Mouse (Mus musculus): ENCODE measurements at regions not wholly inside any gene's neighbourhood (a gene's known extent, or its start where the extent isn't known, plus 50 kb on each side); places are given as distances from the start of the nearest gene placed in this dataset.

DNA sequence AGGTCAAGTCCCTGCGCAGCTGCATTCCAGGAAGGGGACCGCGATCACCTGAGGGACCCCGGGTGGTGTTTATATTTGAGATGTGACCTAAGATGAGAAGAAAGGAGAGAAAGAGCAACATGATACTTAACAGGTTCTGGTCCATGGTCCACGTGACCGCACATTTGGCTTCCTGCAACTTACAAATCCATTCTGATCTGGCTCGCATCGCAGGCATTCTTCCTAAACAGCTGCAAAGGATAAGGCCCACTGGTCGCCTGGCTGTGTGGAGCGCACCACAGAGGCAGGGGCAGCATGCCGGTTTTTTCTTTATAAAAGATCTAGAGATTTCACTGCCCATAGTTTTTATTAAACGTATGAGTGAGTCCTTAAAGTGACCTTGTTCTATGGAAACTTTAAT is 261.6 kb downstream of the Mtx2 start:
- Histone ChIP-seq H3K27ac (no peak overlapping the region), H3K9me3 (no peaks in the 10 kb centered on the region), H3K4me1 (replicated peaks) (peaks cover 12% of the 10 kb centered on the region; the same call in 1 of the 2 replicates), H3K4me3 (no peak overlapping the region), H3K36me3 (no peaks in the 10 kb centered on the region), H3K27me3 (ENCODE audit: insufficient read depth, poor library complexity, severe bottlenecking) (no peaks in the 10 kb centered on the region)
- DNase-seq (ENCODE audit: low spot score), result no peak
- 71% methylated on average over 12 of the region's 12 CpGs for WGBS

DNA sequence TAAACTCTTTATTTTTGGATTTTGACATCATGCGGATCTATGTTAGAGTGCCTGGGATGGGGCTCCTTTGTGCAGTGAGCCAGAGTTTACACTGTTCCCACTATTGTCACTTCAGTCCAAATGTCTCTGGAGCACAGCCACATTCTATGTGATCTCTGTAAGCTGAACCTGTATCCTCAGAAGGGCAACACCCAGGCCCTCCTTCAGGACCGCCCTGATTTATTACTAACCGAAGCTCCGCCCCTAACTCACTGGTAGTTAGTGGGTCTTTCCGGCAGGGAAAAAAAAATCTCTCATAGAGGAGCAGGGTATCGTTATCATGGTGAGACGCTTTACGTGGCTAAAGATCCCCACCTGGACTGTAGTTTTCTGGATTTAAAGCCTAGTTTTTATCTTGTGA is 263.6 kb downstream of the Mtx2 start:
- 75% methylated on average over 8 of the region's 8 CpGs for WGBS
- Histone ChIP-seq H3K27ac (no peak overlapping the region), H3K36me3 (no peaks in the 10 kb centered on the region), H3K9me3 (no peaks in the 10 kb centered on the region), H3K27me3 (ENCODE audit: insufficient read depth, poor library complexity, severe bottlenecking) (no peaks in the 10 kb centered on the region), H3K4me3 (no peak overlapping the region), H3K4me1 (replicated peaks) (peaks cover 12% of the 10 kb centered on the region; the same call in 1 of the 2 replicates)
- DNase-seq (ENCODE audit: low spot score), result no peak

GRCm38 (mm10) chr2:75089616-75090015 is 264.0 kb downstream of the Mtx2 start:
- Histone ChIP-seq H3K27ac (no peak overlapping the region), H3K9me3 (no peaks in the 10 kb centered on the region), H3K4me1 (replicated peaks) (peaks cover 12% of the 10 kb centered on the region; the same call in 1 of the 2 replicates), H3K27me3 (ENCODE audit: insufficient read depth, poor library complexity, severe bottlenecking) (no peaks in the 10 kb centered on the region), H3K4me3 (no peak overlapping the region), H3K36me3 (no peaks in the 10 kb centered on the region)
- WGBS, result 32% methylated on average over 6 of the region's 6 CpGs
- no peak for DNase-seq (ENCODE audit: low spot score)

- Histone ChIP-seq H3K4me1 (replicated peaks) (peaks cover 12% of the 10 kb centered on the region; the same call in 1 of the 2 replicates), H3K9me3 (no peaks in the 10 kb centered on the region), H3K27ac (no peak overlapping the region), H3K27me3 (ENCODE audit: insufficient read depth, poor library complexity, severe bottlenecking) (no peaks in the 10 kb centered on the region), H3K36me3 (no peaks in the 10 kb centered on the region), H3K4me3 (no peak overlapping the region)
- 88% methylated on average over 16 of the region's 16 CpGs for WGBS
- no peak for DNase-seq (ENCODE audit: low spot score)
Observed at GRCm38 (mm10) chr2:75090439-75090838, 264.8 kb downstream of the Mtx2 start.

- 51% methylated on average over 11 of the region's 11 CpGs for WGBS
- no peak overlapping the region for H3K27ac ChIP-seq
- no peak for DNase-seq (ENCODE audit: low spot score)
Observed at GRCm38 (mm10) chr2:75101501-75101900, 275.9 kb downstream of the Mtx2 start.

DNA sequence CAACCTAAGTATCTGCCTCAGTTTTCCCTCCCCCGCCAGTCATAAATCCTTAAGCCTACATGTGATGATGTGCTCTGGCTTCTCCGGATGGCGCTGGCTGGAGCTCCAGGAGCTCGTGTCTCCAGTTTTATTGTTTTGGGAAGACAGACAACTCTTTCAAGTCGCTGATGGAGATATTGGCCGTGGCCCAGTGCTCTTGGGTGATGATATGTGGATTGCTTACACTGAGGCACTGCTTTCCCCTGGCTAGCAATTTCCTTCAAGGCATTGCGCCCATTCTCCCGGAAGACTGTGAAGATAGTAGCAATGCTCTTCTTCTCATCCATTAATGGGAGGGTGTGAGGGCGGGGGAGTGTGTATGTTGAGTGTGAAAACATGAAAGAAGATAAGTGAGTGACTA is 287.1 kb downstream of the Mtx2 start:
- H3K4me1 ChIP-seq (replicated peaks), result no peaks in the 10 kb centered on the region
- H3K27me3 ChIP-seq (ENCODE audit: insufficient read depth, poor library complexity, severe bottlenecking), result no peaks in the 10 kb centered on the region
- no peaks in the 10 kb centered on the region for H3K36me3 ChIP-seq
- H3K4me3 ChIP-seq, result no peak overlapping the region
- no peak for DNase-seq (ENCODE audit: low spot score)
- 91% methylated on average over 9 of the region's 9 CpGs for WGBS
- no peaks in the 10 kb centered on the region for H3K9me3 ChIP-seq
- no peak overlapping the region for H3K27ac ChIP-seq

More at GRCm38 (mm10) chr2:75101501-75101900, 275.9 kb downstream of the Mtx2 start:
- Histone ChIP-seq H3K4me1 (replicated peaks) (no peaks in the 10 kb centered on the region), H3K4me3 (no peak overlapping the region), H3K27me3 (ENCODE audit: insufficient read depth, poor library complexity, severe bottlenecking) (no peaks in the 10 kb centered on the region), H3K36me3 (no peaks in the 10 kb centered on the region), H3K9me3 (no peaks in the 10 kb centered on the region)

GRCm38 (mm10) chr2:75114375-75114774 is 288.8 kb downstream of the Mtx2 start:
- no peaks in the 10 kb centered on the region for H3K9me3 ChIP-seq
- no peaks in the 10 kb centered on the region for H3K4me1 ChIP-seq (replicated peaks)
- DNase-seq (ENCODE audit: low spot score), result no peak
- no peaks in the 10 kb centered on the region for H3K36me3 ChIP-seq
- no peaks in the 10 kb centered on the region for H3K27me3 ChIP-seq (ENCODE audit: insufficient read depth, poor library complexity, severe bottlenecking)
- H3K27ac ChIP-seq, result no peak overlapping the region
- 70% methylated on average over 6 of the region's 6 CpGs for WGBS
- no peak overlapping the region for H3K4me3 ChIP-seq

DNA sequence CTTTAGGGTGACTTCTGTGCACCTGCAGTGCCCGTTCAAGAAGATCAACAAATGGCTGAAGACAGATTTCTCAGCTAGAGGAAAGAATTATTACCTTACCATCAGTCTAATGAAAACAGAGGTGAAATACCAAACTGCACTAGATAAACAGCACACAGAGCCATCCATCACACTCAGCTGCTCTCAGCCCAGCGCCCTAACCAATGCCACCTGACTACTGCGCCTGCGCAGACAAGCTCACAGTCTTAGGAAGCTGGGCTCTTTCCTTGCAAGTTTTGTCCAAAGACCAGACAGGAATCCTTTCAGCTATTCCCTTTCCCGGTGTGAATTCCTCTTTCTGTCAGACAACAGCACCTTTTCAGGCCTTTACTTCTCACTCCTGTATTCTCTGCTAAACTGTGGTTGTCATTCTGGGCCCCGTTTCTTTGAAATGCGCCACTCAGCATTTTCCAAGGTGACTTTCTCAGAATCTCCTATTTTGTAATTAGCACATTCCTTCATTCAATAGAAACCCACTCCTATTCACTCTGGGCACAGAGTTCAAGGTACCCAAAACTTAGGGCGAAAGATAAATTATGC is 292.8 kb downstream of the Mtx2 start:
- Histone ChIP-seq H3K4me3 (no peak overlapping the region), H3K9me3 (no peaks in the 10 kb centered on the region), H3K4me1 (replicated peaks) (no peaks in the 10 kb centered on the region), H3K27me3 (ENCODE audit: insufficient read depth, poor library complexity, severe bottlenecking) (no peaks in the 10 kb centered on the region), H3K27ac (no peak overlapping the region), H3K36me3 (no peaks in the 10 kb centered on the region)
- no peak for DNase-seq (ENCODE audit: low spot score)
- 86% methylated on average over 8 of the region's 8 CpGs for WGBS

GRCm38 (mm10) chr2:75119599-75119998 is 294.0 kb downstream of the Mtx2 start:
- 95% methylated on average over 9 of the region's 9 CpGs for WGBS
- Histone ChIP-seq H3K36me3 (no peaks in the 10 kb centered on the region), H3K4me1 (replicated peaks) (no peaks in the 10 kb centered on the region), H3K9me3 (no peaks in the 10 kb centered on the region), H3K27me3 (ENCODE audit: insufficient read depth, poor library complexity, severe bottlenecking) (no peaks in the 10 kb centered on the region), H3K27ac (no peak overlapping the region), H3K4me3 (no peak overlapping the region)
- no peak for DNase-seq (ENCODE audit: low spot score)

- Histone ChIP-seq H3K36me3 (no peaks in the 10 kb centered on the region), H3K27ac (no peak overlapping the region), H3K4me3 (no peak overlapping the region), H3K27me3 (ENCODE audit: insufficient read depth, poor library complexity, severe bottlenecking) (peaks cover 72% of the 10 kb centered on the region), H3K9me3 (no peaks in the 10 kb centered on the region), H3K4me1 (replicated peaks) (peaks cover 11% of the 10 kb centered on the region)
- no peak for DNase-seq (ENCODE audit: low spot score)
- 84% methylated on average over 10 of the region's 10 CpGs for WGBS
Observed at GRCm38 (mm10) chr2:75133298-75134080, 307.9 kb downstream of the Mtx2 start.

DNA sequence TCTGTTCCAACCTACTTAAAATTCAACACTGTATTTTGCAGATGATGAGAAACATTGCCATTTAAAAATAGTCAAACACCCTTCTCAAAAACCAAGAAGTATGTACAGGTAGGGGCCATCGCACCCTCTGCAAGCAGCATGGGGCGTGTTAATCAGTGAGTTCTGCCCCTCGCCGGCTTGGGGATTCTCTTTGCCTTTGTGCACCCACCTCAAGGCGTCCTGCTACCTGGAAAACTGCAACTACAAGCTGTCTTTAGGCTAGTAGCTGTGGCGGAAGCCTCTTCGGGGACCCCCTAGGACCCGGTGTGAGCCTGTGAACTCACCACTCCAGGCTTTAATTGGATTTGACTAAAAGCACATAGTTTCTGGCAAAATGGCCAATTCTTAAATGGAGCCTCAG is 311.0 kb downstream of the Mtx2 start:
- no peak overlapping the region for H3K27ac ChIP-seq
- no peaks in the 10 kb centered on the region for H3K36me3 ChIP-seq
- no peak for DNase-seq (ENCODE audit: low spot score)
- no peaks in the 10 kb centered on the region for H3K9me3 ChIP-seq
- H3K4me3 ChIP-seq, result no peak overlapping the region
- H3K4me1 ChIP-seq (replicated peaks), result peaks cover 11% of the 10 kb centered on the region
- 10% methylated on average over 8 of the region's 8 CpGs for WGBS
- H3K27me3 ChIP-seq (ENCODE audit: insufficient read depth, poor library complexity, severe bottlenecking), result peaks cover 97% of the 10 kb centered on the region

- H3K4me1 ChIP-seq (replicated peaks), result peaks cover 11% of the 10 kb centered on the region
- 2% methylated on average over 42 of the region's 42 CpGs for WGBS
- peak overlapping the region; percentile 50 for H3K4me3 ChIP-seq
- no peaks in the 10 kb centered on the region for H3K9me3 ChIP-seq
- H3K36me3 ChIP-seq, result no peaks in the 10 kb centered on the region
- H3K27ac ChIP-seq, result no peak overlapping the region
- DNase-seq (ENCODE audit: low spot score), result peak; percentile 53
- H3K27me3 ChIP-seq (ENCODE audit: insufficient read depth, poor library complexity, severe bottlenecking), result peaks cover 93% of the 10 kb centered on the region
Observed at GRCm38 (mm10) chr2:75137133-75137982, 311.8 kb downstream of the Mtx2 start.

Measured in hindbrain, embryonic 10.5 days (tissue).